Mouse (Mus musculus) heart, embryonic 14.5 days (tissue): ENCODE results near the gene Cers1. TPM values are rescaled to one million over a fixed set of nuclear protein-coding genes. Genes with fewer than 3 reads are reported as not detected.

ENCODE experiments used
- ATAC-seq: fragments of 200-750 bp; cut with Nextera tagmentation; 2 replicates; pipeline ENCODE4 v1.8.0; 2017; ENCODE audit warnings: low read depth, moderate TSS enrichment; ENCODE audit not compliant: insufficient number of reproducible peaks, insufficient read depth, low FRiP score
- H3K27ac ChIP-seq, 2 experiments: fragments of 200-500 bp in 1 of 2; fragments of 300-500 bp in 1 of 2; sonication (generic) in 1 of 2; replicated peaks in 1 of 2; 2 replicates each; pipeline ENCODE4 v1.5.1; 2012 to 2014; ENCODE audit warnings: low read depth in 2 of 2, low read length in 2 of 2, control low read depth in 1 of 2, mild to moderate bottlenecking in 1 of 2, mixed read lengths in 1 of 2; ENCODE audit not compliant: control insufficient read depth in 1 of 2, insufficient read depth in 1 of 2
- H3K27me3 ChIP-seq: fragments of 300-500 bp; sonication (generic); 2 replicates; pipeline ENCODE4 v1.6.1; 2014; ENCODE audit warnings: mild to moderate bottlenecking, low read length, control low read depth; ENCODE audit not compliant: control insufficient read depth, insufficient read depth
- H3K36me3 ChIP-seq: fragments of 300-500 bp; sonication (generic); 2 replicates; pipeline ENCODE4 v1.6.1; 2014; ENCODE audit warnings: mild to moderate bottlenecking, control low read depth, low read length, mixed read lengths; ENCODE audit not compliant: control insufficient read depth, insufficient read depth
- H3K4me1 ChIP-seq, 2 experiments: fragments of 200-500 bp in 1 of 2; fragments of 300-500 bp in 1 of 2; sonication (generic) in 1 of 2; 2 replicates each; pipeline ENCODE4 v1.6.1; 2012 to 2014; ENCODE audit warnings: low read length in 2 of 2, control low read depth in 1 of 2, mixed read lengths in 1 of 2; ENCODE audit not compliant: control insufficient read depth in 2 of 2, insufficient read depth in 2 of 2
- H3K4me2 ChIP-seq: fragments of 300-500 bp; sonication (generic); 2 replicates; pipeline ENCODE4 v1.6.1; 2014; ENCODE audit warnings: mild to moderate bottlenecking, low read length
- H3K4me3 ChIP-seq, 2 experiments: fragments of 200-500 bp in 1 of 2; fragments of 300-500 bp in 1 of 2; sonication (generic) in 1 of 2; 2 replicates each; pipeline ENCODE4 v1.5.1; 2012 to 2014; ENCODE audit warnings: low read length in 2 of 2, mild to moderate bottlenecking in 2 of 2, control low read depth in 1 of 2, low read depth in 1 of 2, moderate library complexity in 1 of 2; ENCODE audit not compliant: control insufficient read depth in 1 of 2, insufficient read depth in 1 of 2
- H3K9ac ChIP-seq: fragments of 300-500 bp; sonication (generic); 2 replicates; pipeline ENCODE4 v1.6.1; 2014; ENCODE audit warnings: mild to moderate bottlenecking, low read length
- H3K9me3 ChIP-seq: fragments of 300-500 bp; sonication (generic); 2 replicates; pipeline ENCODE4 v1.6.1; 2016; ENCODE audit warnings: low read length, control low read depth; ENCODE audit not compliant: control insufficient read depth
- WGBS: fragments of 180-500 bp; shearing (Covaris S2); extraction: QIAGEN DNeasy Blood & Tissue Kit; methylation state at CpG from one replicate; pipeline ENCODE4 v1.1.7; 2014; 5-methylcytosine and 5-hydroxymethylcytosine counted together
- polyA plus RNA-seq: library from polyadenylated mRNA; unstranded; fragments of >200 nt; fragmentation: Nextera tagmentation; extraction: Ambion mirVana; gene quantifications from 2 replicates; pipeline ENCODE4 v1.2.1, GENCODE M21; 2014

Cers1 gene
- polyA plus RNA-seq, result 1.8 and 2.3 TPM in 2 replicates

DNA sequence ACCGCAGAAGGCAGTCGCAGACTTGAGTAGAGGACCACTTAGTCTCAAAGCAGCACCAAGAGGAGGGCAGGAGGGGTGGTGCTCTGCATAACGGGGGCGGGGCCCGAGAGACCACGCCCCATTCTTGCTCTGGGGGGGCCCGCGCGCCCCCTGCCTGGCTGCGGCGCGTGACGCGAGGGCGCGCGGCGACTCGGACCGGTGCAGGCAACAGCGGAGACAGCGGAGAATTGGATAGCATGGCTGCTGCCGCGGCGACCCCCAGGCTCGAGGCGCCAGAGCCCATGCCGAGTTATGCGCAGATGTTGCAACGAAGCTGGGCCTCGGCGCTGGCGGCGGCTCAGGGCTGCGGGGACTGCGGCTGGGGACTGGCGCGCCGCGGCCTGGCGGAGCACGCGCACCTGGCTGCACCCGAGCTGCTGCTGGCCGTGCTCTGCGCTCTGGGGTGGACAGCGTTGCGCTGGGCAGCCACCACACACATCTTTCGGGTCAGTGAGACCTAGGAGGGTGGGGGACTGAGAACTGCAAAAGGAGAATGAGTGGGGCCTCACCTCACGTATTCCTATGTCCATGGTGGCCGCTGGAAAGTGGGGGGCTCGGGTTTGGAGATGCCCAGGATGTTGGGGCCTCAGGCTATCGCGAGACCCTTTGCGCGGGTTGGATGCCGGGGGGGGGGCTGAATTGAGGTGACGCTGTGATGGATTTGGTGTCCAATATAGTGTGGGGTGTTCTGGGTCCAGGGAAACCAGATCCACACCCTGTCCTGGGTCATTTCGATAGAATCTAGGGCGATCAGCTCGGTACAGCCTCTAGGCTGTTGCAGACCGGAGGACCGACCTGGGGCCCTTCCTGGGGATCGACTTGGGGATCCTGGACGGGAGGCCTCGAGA lies at the start of gene Cers1:
TSS of gene Cers1 (plus strand) at position 152 of the 887 bp plus-strand sequence.
- Histone ChIP-seq H3K9me3 (no peaks in the 10 kb centered on the region), H3K4me3 (peak within 1 kb of the TSS; percentile 57 to 64), H3K27ac (0 out of 4 replicates have a peak within 1 kb of the TSS, but pooled peaks of 1 of the 2 experiments have one; percentile 8), H3K27me3 (peaks cover 5% of the 10 kb centered on the region; the same call in 1 of the 2 replicates), H3K36me3 (peaks cover 29% of the 10 kb centered on the region), H3K4me1 (peaks cover 14 to 20% of the 10 kb centered on the region in 2 experiments), H3K4me2 (peak within 1 kb of the TSS; percentile 80), H3K9ac (peak within 1 kb of the TSS; percentile 72)
- peak; percentile 66 for ATAC-seq
- WGBS, result 3% methylated on average over 62 of the region's 66 CpGs

DNA sequence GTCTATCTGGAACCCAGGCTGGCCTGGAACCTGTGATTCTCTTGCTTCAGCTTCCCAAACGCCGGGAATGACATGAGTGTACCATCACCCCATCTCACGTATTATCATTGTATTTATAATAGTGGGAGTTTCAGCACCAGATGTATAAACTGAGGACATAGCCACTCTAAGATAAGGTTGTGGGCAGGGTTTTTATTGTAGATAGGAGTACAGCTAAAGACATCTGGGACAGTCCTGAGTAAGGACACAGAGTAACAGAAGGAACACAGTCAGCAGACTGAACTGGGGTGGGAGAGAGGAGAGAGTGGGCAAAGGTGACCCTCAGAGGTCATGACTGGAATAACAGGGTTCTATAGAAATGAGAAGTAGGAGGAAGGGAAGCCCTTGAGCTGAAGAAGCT lies 47.9 kb upstream of the Cers1 start:
- H3K27ac ChIP-seq, result no peak overlapping the region
- H3K4me2 ChIP-seq, result no peak overlapping the region
- peaks cover 27% of the 10 kb centered on the region for H3K36me3 ChIP-seq
- H3K4me1 ChIP-seq, result peaks cover 4 to 7% of the 10 kb centered on the region in 2 experiments; a peak in 2 of 4 replicates
- H3K27me3 ChIP-seq, result no peaks in the 10 kb centered on the region
- no peak overlapping the region for H3K9ac ChIP-seq
- WGBS, result 74% methylated on average over 3 of the region's 3 CpGs
- no peak for ATAC-seq
- no peak overlapping the region for H3K4me3 ChIP-seq
- H3K9me3 ChIP-seq, result no peaks in the 10 kb centered on the region

DNA sequence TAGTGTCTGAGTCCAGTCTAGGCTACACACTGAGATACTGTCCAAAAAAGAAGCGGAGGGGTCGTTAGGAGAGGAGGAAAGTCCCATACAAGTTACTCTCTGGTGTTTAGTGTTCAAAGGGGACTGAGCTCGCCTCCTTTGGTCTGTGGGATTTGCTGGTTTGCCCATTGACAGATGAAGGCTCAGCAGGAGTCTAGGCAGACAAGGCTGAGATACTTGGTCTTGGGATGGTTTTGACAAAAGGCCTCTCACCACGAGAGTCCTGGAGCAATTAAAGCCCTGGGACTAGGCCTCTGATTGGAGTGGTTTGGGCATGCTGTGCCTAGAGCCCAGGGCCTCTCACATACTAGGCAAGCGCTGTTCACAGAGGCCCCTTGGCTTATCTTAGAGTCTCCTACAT lies 47.3 kb upstream of the Cers1 start:
- no peak overlapping the region for H3K27ac ChIP-seq
- ATAC-seq, result no peak
- no peak overlapping the region for H3K4me2 ChIP-seq
- peaks cover 21% of the 10 kb centered on the region for H3K36me3 ChIP-seq
- H3K4me3 ChIP-seq, result no peak overlapping the region
- H3K27me3 ChIP-seq, result no peaks in the 10 kb centered on the region
- H3K4me1 ChIP-seq, result peaks cover 4 to 7% of the 10 kb centered on the region in 2 experiments; a peak in 2 of 4 replicates
- H3K9me3 ChIP-seq, result no peaks in the 10 kb centered on the region
- no peak overlapping the region for H3K9ac ChIP-seq
- WGBS, result 60% methylated on average over 5 of the region's 5 CpGs

DNA sequence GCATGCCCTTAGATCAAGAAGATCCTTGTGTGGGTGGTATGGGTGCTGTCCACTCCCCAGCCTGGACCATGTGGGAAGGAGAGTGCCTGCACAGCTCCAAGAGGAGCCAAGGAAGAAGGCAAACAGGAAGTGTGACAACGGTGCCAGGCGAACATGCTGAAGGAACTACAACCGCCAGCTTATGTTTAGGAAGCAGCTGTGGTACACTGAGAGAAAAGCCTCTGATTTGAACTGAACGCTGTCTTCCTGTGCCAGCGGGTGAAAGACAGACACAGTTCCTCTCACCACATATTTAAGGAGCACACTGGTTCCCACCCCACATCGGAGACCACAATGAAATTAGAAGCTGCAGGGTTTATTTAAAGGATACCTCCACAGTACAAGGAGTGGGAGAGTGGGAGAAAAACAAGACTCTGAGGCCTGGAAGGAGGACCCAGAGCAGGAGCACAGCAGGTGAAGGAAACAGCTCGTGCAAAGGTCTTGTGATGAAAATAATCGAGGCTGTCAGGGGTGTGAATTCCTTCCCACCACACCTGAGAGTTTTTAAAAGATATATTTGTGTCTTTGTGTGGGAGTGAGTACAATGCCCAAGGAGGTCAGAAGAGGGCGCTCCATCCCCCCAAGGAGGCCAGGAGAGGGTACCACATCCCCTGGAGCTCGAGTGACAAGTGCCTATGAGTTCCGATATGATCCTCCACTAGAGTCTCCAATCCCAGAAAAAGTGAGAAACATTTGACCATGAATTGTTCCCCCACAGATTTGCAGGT lies 46.6 kb upstream of the Cers1 start:
- Histone ChIP-seq H3K4me1 (peaks cover 4 to 7% of the 10 kb centered on the region in 2 experiments; a peak in 2 of 4 replicates), H3K4me2 (no peak overlapping the region), H3K9ac (no peak overlapping the region), H3K27me3 (no peaks in the 10 kb centered on the region), H3K27ac (no peak overlapping the region), H3K4me3 (no peak overlapping the region), H3K9me3 (no peaks in the 10 kb centered on the region), H3K36me3 (peaks cover 14% of the 10 kb centered on the region)
- ATAC-seq, result no peak
- 51% methylated on average over 11 of the region's 11 CpGs for WGBS

DNA sequence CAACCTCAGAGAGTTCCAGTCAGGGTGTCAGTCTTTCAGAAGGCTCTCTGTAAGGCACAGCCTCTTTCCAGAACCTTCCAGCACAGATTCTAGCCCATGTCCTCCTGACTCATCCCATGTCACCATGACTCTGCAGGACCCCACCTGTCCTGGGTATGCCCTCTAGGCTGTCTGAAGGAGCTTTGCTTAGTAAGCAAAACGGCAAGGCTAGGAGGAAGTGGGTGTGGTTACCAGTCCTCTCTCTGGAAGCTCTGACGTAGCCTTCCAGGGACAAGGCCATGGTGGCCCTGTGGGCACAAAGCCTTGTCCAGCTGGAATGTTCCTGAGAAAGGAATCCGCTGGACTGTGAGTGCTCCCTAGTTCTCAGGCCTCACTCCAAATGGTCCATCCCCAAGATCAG lies 42.6 kb upstream of the Cers1 start:
- Histone ChIP-seq H3K9me3 (no peaks in the 10 kb centered on the region), H3K27me3 (no peaks in the 10 kb centered on the region), H3K4me1 (peaks cover 7 to 10% of the 10 kb centered on the region in 2 experiments; a peak in 2 of 4 replicates), H3K9ac (no peak overlapping the region), H3K4me2 (no peak overlapping the region), H3K36me3 (no peaks in the 10 kb centered on the region), H3K4me3 (no peak overlapping the region), H3K27ac (no peak overlapping the region)
- no peak for ATAC-seq
- 47% methylated on average over 3 of the region's 3 CpGs for WGBS

DNA sequence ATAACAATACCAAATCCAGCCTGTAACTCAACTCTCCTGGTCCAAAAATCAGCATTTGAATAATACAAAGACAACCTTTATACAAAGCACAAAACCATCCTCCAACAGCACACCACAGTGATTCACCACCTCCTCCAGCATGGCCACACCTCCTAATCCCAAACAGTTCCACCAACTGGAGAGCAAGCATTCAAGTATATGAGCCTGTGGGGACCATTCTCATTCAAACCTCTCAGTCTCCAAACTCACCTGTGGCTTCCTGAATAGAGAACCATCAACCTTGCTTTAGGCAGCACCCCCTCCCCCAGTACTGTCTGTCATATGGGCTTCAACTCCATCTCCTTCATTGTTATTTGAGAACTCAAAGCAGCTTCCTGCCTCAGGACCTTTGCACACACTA lies 41.2 kb upstream of the Cers1 start:
- H3K36me3 ChIP-seq, result no peaks in the 10 kb centered on the region
- no peak overlapping the region for H3K4me2 ChIP-seq
- no peak for ATAC-seq

DNA sequence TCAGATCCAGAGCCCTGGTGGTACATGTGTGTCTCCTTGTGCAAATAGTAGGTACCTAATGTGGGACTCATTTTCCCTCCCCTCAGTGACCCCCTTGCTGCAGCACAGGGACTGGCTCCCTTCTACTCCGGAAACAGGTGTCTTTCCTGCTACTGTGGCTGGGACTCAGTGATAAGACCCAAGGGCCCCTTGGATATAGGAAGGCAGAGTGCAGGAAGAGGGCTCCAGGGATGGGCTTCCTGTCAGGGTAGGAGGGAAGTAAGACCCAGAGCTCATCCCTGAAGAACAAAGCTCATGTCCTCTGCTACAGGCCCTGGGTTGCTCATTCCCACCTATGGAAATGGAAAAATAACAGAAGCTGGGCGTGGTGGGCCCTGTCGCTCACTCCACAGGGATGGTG lies 39.1 kb upstream of the Cers1 start:
- H3K27me3 ChIP-seq, result no peaks in the 10 kb centered on the region
- no peaks in the 10 kb centered on the region for H3K36me3 ChIP-seq
- H3K27ac ChIP-seq, result peak overlapping the region; percentile 61 to 70
- H3K4me2 ChIP-seq, result no peak overlapping the region
- no peak overlapping the region for H3K4me3 ChIP-seq
- H3K9ac ChIP-seq, result no peak overlapping the region
- H3K9me3 ChIP-seq, result no peaks in the 10 kb centered on the region
- peak; percentile 65 for ATAC-seq
- 63% methylated on average over 3 of the region's 3 CpGs for WGBS
- peaks cover 21 to 23% of the 10 kb centered on the region in 2 experiments for H3K4me1 ChIP-seq

More for the DNA sequence above, 41.2 kb upstream of the Cers1 start:
- Histone ChIP-seq H3K9me3 (no peaks in the 10 kb centered on the region), H3K27ac (no peak overlapping the region), H3K9ac (no peak overlapping the region), H3K27me3 (no peaks in the 10 kb centered on the region), H3K4me3 (no peak overlapping the region), H3K4me1 (peaks cover 13 to 16% of the 10 kb centered on the region in 2 experiments)
